Mouse (Mus musculus): ENCODE data around the gene Gm28374. TPM values are rescaled to one million over a fixed set of nuclear protein-coding genes. Genes with fewer than 3 reads are reported as not detected.

Gm28374 gene
- polyA plus RNA-seq, 1 experiment from 2014 or later, result 1.7 TPM

- Histone ChIP-seq H3K27me3 (replicated peaks; ENCODE audit: control insufficient read depth, insufficient read depth, low read length) (no peaks in the 10 kb centered on the region), H3K9ac (ENCODE audit: low read depth, low read length) (no peak overlapping the region), H3K9me3 (ENCODE audit: control insufficient read depth, low read length) (no peaks in the 10 kb centered on the region), H3K4me1 (ENCODE audit: control insufficient read depth, insufficient read depth, low read length) (peaks cover 19% of the 10 kb centered on the region), H3K4me2 (ENCODE audit: low read depth, low read length) (no peak overlapping the region), H3K36me3 (ENCODE audit: control insufficient read depth, insufficient read depth, low read length) (peaks cover 15% of the 10 kb centered on the region; the same call in 1 of the 2 replicates), H3K27ac (ENCODE audit: low read length) (no peak overlapping the region), H3K4me3 (ENCODE audit: low read length) (no peak overlapping the region)
- ATAC-seq, result no peak
- 89% methylated on average over 31 of the region's 31 CpGs for WGBS
These were observed 11.3 kb downstream of the Gm28374 start for GRCm38 (mm10) chr19:6070571-6071250.

- Histone ChIP-seq H3K36me3 (ENCODE audit: control insufficient read depth, insufficient read depth, low read length) (peaks cover 15% of the 10 kb centered on the region; the same call in 1 of the 2 replicates), H3K27me3 (replicated peaks; ENCODE audit: control insufficient read depth, insufficient read depth, low read length) (no peaks in the 10 kb centered on the region)
- 90% methylated on average over 10 of the region's 10 CpGs for WGBS
These were observed 12.2 kb downstream of the Gm28374 start for GRCm38 (mm10) chr19:6069851-6070250.

GRCm38 (mm10) chr19:6068951-6069350 lies 13.1 kb downstream of the Gm28374 start:
- Histone ChIP-seq H3K27ac (ENCODE audit: low read length) (no peak overlapping the region), H3K9ac (ENCODE audit: low read depth, low read length) (no peak overlapping the region), H3K27me3 (replicated peaks; ENCODE audit: control insufficient read depth, insufficient read depth, low read length) (no peaks in the 10 kb centered on the region), H3K4me2 (ENCODE audit: low read depth, low read length) (no peak overlapping the region), H3K4me1 (ENCODE audit: control insufficient read depth, insufficient read depth, low read length) (peaks cover 19% of the 10 kb centered on the region), H3K9me3 (ENCODE audit: control insufficient read depth, low read length) (no peaks in the 10 kb centered on the region), H3K4me3 (ENCODE audit: low read length) (no peak overlapping the region), H3K36me3 (ENCODE audit: control insufficient read depth, insufficient read depth, low read length) (peaks cover 15% of the 10 kb centered on the region; the same call in 1 of the 2 replicates)
- no peak for ATAC-seq
- WGBS, result 58% methylated on average over 4 of the region's 4 CpGs

More at GRCm38 (mm10) chr19:6069851-6070250, 12.2 kb downstream of the Gm28374 start:
- Histone ChIP-seq H3K9me3 (ENCODE audit: control insufficient read depth, low read length) (no peaks in the 10 kb centered on the region), H3K9ac (ENCODE audit: low read depth, low read length) (no peak overlapping the region), H3K4me2 (ENCODE audit: low read depth, low read length) (no peak overlapping the region), H3K4me1 (ENCODE audit: control insufficient read depth, insufficient read depth, low read length) (peaks cover 19% of the 10 kb centered on the region), H3K27ac (ENCODE audit: low read length) (no peak overlapping the region), H3K4me3 (ENCODE audit: low read length) (no peak overlapping the region)
- ATAC-seq, result no peak

- peaks cover 12% of the 10 kb centered on the region; the same call in 1 of the 2 replicates for H3K36me3 ChIP-seq (ENCODE audit: control insufficient read depth, insufficient read depth, low read length)
- WGBS, result 8% methylated on average over 33 of the region's 33 CpGs
- peak within 1 kb of the TSS; percentile 94 for H3K4me2 ChIP-seq (ENCODE audit: low read depth, low read length)
- ATAC-seq, result peak; percentile 95
- peak within 1 kb of the TSS; percentile 88 for H3K27ac ChIP-seq (ENCODE audit: low read length)
- no peaks in the 10 kb centered on the region for H3K27me3 ChIP-seq (replicated peaks; ENCODE audit: control insufficient read depth, insufficient read depth, low read length)
- peak within 1 kb of the TSS; percentile 64 for H3K4me3 ChIP-seq (ENCODE audit: low read length)
- H3K9ac ChIP-seq (ENCODE audit: low read depth, low read length), result peak within 1 kb of the TSS; percentile 75
- peaks cover 21% of the 10 kb centered on the region for H3K4me1 ChIP-seq (ENCODE audit: control insufficient read depth, insufficient read depth, low read length)
- H3K9me3 ChIP-seq (ENCODE audit: control insufficient read depth, low read length), result no peaks in the 10 kb centered on the region
These were observed 14.2 kb downstream of the Gm28374 start, which contains the start of gene Tm7sf2 for GRCm38 (mm10) chr19:6067724-6068415. Gene Tm7sf2, minus strand, starts transcription at chr19:6068373.

- H3K27ac ChIP-seq (ENCODE audit: low read length), result peak overlapping the region; percentile 86
- WGBS, result under 1% methylated on average over 30 of the region's 30 CpGs
- peak; percentile 68 for ATAC-seq
These were observed 14.9 kb downstream of the Gm28374 start for GRCm38 (mm10) chr19:6067011-6067723.

GRCm38 (mm10) chr19:6066571-6066970 lies 15.5 kb downstream of the Gm28374 start:
- peak overlapping the region; percentile 64 for H3K4me3 ChIP-seq (ENCODE audit: low read length)
- H3K36me3 ChIP-seq (ENCODE audit: control insufficient read depth, insufficient read depth, low read length), result peaks cover 9% of the 10 kb centered on the region; the same call in 1 of the 2 replicates
- no peaks in the 10 kb centered on the region for H3K9me3 ChIP-seq (ENCODE audit: control insufficient read depth, low read length)
- H3K4me2 ChIP-seq (ENCODE audit: low read depth, low read length), result peak overlapping the region; percentile 94
- peak overlapping the region; percentile 75 for H3K9ac ChIP-seq (ENCODE audit: low read depth, low read length)
- peak overlapping the region; percentile 86 for H3K27ac ChIP-seq (ENCODE audit: low read length)
- H3K4me1 ChIP-seq (ENCODE audit: control insufficient read depth, insufficient read depth, low read length), result peaks cover 33% of the 10 kb centered on the region
- H3K27me3 ChIP-seq (replicated peaks; ENCODE audit: control insufficient read depth, insufficient read depth, low read length), result no peaks in the 10 kb centered on the region
- WGBS, result 28% methylated on average over 5 of the region's 5 CpGs
- no peak for ATAC-seq

More at GRCm38 (mm10) chr19:6067011-6067723, 14.9 kb downstream of the Gm28374 start:
- Histone ChIP-seq H3K4me1 (ENCODE audit: control insufficient read depth, insufficient read depth, low read length) (peaks cover 28% of the 10 kb centered on the region), H3K4me3 (ENCODE audit: low read length) (peak overlapping the region; percentile 64), H3K9ac (ENCODE audit: low read depth, low read length) (peak overlapping the region; percentile 75), H3K36me3 (ENCODE audit: control insufficient read depth, insufficient read depth, low read length) (peaks cover 9% of the 10 kb centered on the region; the same call in 1 of the 2 replicates), H3K9me3 (ENCODE audit: control insufficient read depth, low read length) (no peaks in the 10 kb centered on the region), H3K27me3 (replicated peaks; ENCODE audit: control insufficient read depth, insufficient read depth, low read length) (no peaks in the 10 kb centered on the region), H3K4me2 (ENCODE audit: low read depth, low read length) (peak overlapping the region; percentile 94)

- Histone ChIP-seq H3K4me3 (ENCODE audit: low read length) (no peak overlapping the region), H3K27me3 (replicated peaks; ENCODE audit: control insufficient read depth, insufficient read depth, low read length) (no peaks in the 10 kb centered on the region), H3K9me3 (ENCODE audit: control insufficient read depth, low read length) (no peaks in the 10 kb centered on the region), H3K4me2 (ENCODE audit: low read depth, low read length) (peak overlapping the region; percentile 98; the same call in 1 of the 2 replicates), H3K9ac (ENCODE audit: low read depth, low read length) (peak overlapping the region; percentile 95; the same call in 1 of the 2 replicates), H3K36me3 (ENCODE audit: control insufficient read depth, insufficient read depth, low read length) (no peaks in the 10 kb centered on the region), H3K4me1 (ENCODE audit: control insufficient read depth, insufficient read depth, low read length) (peaks cover 39% of the 10 kb centered on the region), H3K27ac (ENCODE audit: low read length) (no peak overlapping the region)
- no peak for ATAC-seq
- 87% methylated on average over 6 of the region's 6 CpGs for WGBS
These were observed 19.0 kb downstream of the Gm28374 start for GRCm38 (mm10) chr19:6063081-6063480.

GRCm38 (mm10) chr19:6062418-6062817 lies 19.6 kb downstream of the Gm28374 start:
- peak overlapping the region; percentile 98 for H3K4me2 ChIP-seq (ENCODE audit: low read depth, low read length)
- peak overlapping the region; percentile 95 for H3K9ac ChIP-seq (ENCODE audit: low read depth, low read length)
- no peaks in the 10 kb centered on the region for H3K36me3 ChIP-seq (ENCODE audit: control insufficient read depth, insufficient read depth, low read length)
- H3K9me3 ChIP-seq (ENCODE audit: control insufficient read depth, low read length), result no peaks in the 10 kb centered on the region
- no peak for ATAC-seq
- H3K27me3 ChIP-seq (replicated peaks; ENCODE audit: control insufficient read depth, insufficient read depth, low read length), result no peaks in the 10 kb centered on the region
- peaks cover 37% of the 10 kb centered on the region for H3K4me1 ChIP-seq (ENCODE audit: control insufficient read depth, insufficient read depth, low read length)
- H3K4me3 ChIP-seq (ENCODE audit: low read length), result peak overlapping the region; percentile 95
- 38% methylated on average over 5 of the region's 5 CpGs for WGBS
- H3K27ac ChIP-seq (ENCODE audit: low read length), result peak overlapping the region; percentile 95; the same call in 1 of the 2 replicates

All from intestine, embryonic 16.5 days (tissue).